ENCODE assay signal across 1 mouse cellular context in the genomic region with DNA sequence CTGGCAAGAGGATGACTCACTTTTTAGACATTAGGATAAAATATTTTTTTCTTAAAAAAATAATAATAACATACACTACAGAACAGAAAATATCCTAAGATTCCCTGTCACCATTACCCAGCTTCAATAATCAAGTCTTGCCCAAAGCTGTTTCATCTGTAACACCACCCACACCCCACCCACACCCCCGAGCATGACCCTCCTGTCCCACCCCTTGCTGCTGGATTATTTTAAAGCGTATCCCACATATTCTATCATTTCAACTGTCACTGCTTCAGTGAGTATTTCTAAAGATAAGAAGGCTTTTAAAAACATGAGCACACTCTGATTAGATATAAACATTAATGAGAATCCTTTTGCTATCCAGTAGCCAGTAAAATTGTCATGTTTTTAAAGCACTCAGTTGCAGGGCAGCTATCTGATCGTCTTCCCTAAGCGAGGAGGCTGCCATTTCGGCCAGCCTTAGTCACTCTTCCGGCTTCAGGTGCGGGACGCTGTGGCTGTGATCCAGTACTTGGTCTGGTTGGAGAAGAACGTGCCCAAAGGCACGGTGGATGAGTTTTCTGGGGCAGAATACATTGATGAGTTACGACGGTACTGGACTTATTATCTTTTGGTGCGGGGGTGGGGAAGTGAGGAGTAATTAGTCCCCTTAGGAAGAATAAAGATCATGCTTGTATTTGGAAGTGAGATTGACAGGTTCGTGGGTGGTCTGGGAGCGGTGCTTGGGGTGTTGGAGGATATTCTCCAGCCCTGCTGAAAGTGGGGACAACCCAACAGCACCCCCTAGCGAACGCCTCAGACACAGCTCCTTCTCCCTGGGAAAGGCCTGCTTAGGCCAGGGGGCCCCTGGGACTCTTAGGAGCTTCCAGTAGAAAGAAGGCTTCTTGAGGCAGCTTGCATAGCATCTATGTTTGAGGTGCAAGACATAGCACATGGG.
A peak's percentile ranks its signal among the peaks of the same experiment; 100 is the strongest.
TF ChIP-seq lines count a peak whose summit lies in the region.

No protein-coding gene starts in this region.

TF ChIP-seq in MEL, 35 proteins besides CTCF, POLR2A, EP300 and RAD21 (continued from another document):
- no peak for TF ChIP-seq MAZ (IDR thresholded peaks at IDR 0.05; ENCODE audit: low read depth, low read length)
- no peak for TF ChIP-seq POLR2AphosphoS2 (IDR thresholded peaks at IDR 0.05; ENCODE audit: low read length)
- TF ChIP-seq JUND (IDR thresholded peaks at IDR 0.05; ENCODE audit: low read depth, low read length), result no peak
- TF ChIP-seq POLR2AphosphoS5 (IDR thresholded peaks at IDR 0.05; ENCODE audit: borderline replicate concordance, low read depth, low read length), result no peak
- no peak for TF ChIP-seq ZNF384 (IDR thresholded peaks at IDR 0.05; ENCODE audit: low read depth, low read length)
- TF ChIP-seq SMC3 (IDR thresholded peaks at IDR 0.05; ENCODE audit: low read depth, low read length), result peak; percentile 49
- no peak for TF ChIP-seq CHD2 (IDR thresholded peaks at IDR 0.05; ENCODE audit: low read length)
- no peak for TF ChIP-seq GABPA (IDR thresholded peaks at IDR 0.05; ENCODE audit: low read depth, low read length)
- TF ChIP-seq BHLHE40 (IDR thresholded peaks at IDR 0.05; ENCODE audit: borderline replicate concordance, low read depth, low read length), result no peak
- no peak for TF ChIP-seq KAT2A (conservative IDR thresholded peaks at IDR 0.05; ENCODE audit: low read depth, low read length)
